Mouse (Mus musculus): Measurements from ENCODE around the gene Olfr1076.
"Not testable (repeated sequence)": the region's sequence is repeated elsewhere in the genome, so short reads cannot be mapped to it uniquely, and the experiment has no call there.

Olfr1076 gene

GRCm38 (mm10) chr2:86508161-86508560 lies at the start of gene Olfr1076:
Gene Olfr1076, plus strand, starts transcription at chr2:86508461.
- no peak for DNase-seq (ENCODE audit: low spot score in 2 of 2)

- no peak for DNase-seq (ENCODE audit: low spot score in 2 of 2)
Measured at GRCm38 (mm10) chr2:86460434-86460833, 47.8 kb upstream of the Olfr1076 start.

DNA sequence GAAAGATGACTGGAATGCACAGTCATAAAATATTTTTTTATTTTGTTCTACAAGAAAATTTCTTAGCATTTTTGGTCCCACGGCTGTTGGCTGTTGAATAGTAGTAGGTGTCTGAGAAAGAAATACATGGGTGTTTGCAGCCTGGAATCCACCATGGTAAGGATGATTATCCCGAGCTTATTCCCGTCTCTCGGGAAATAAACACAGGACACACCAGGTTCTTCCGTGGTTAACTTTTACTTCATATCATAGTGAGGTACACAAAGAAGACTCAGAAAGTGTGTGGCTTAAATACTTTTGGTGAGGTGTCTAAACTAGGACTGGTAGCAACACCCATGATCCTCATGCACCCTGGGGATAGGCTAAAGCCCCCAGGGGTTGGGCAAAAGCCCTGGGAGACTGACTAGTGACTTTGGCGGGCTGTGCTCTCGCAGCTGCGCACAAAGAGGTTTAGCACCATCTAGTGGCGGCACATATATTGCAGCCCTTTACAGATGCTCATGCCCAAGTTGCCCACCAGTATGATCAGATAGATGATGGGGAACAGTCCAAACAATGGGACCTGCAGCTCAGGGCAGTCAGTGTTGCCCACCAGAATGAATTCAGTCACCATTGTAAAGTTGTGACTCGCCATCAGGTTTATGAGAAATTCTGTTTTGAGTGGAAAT lies 43.7 kb upstream of the Olfr1076 start:
- DNase-seq (ENCODE audit: low spot score in 2 of 2): peak in 1 of 2 experiments; percentile 25

DNA sequence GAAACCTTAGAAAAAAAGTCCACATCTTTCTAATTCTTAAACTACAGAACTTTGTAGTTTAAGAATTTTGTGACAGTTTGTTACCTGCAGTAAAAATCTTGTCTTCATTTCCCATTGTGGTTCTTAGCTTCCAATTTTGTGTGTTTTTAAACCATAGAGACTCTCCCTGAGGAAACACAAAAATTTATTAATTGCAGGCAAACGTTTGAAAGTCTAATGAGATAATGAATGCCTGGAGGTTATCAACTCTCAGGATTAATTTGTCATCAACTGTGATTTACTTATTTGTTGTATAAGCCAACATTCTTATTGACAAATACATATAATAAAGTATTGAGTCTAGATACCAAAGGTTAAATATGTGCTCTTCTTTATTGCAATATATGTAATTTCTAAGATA lies 21.0 kb upstream of the Olfr1076 start, which contains the start of gene Olfr228:
TSS of gene Olfr228 (minus strand) at position 101 of the 400 bp plus-strand sequence.
- DNase-seq (ENCODE audit: low spot score in 2 of 2): no peak

GRCm38 (mm10) chr2:86530991-86531390 lies 22.7 kb downstream of the Olfr1076 start:
- DNase-seq (ENCODE audit: low spot score in 2 of 2): no peak

- DNase-seq (ENCODE audit: low spot score in 2 of 2): no peak
Measured at GRCm38 (mm10) chr2:86542380-86542779, 34.1 kb downstream of the Olfr1076 start, which contains the start of gene Olfr1079. Gene Olfr1079, minus strand, starts transcription at chr2:86542480.

- DNase-seq (ENCODE audit: low spot score in 2 of 2): not testable (repeated sequence)
Measured at GRCm38 (mm10) chr2:86558135-86558534, 49.9 kb downstream of the Olfr1076 start, which contains the start of gene Olfr1080. Gene Olfr1080, minus strand, starts transcription at chr2:86558235.
